Mouse (Mus musculus): Measurements from ENCODE around the gene Vmn1r31. TPM values are rescaled to one million over a fixed set of nuclear protein-coding genes. Genes with fewer than 3 reads are reported as not detected.

The Vmn1r31 gene
- not detected in 2 replicates for polyA plus RNA-seq (2016; fragmentation: Nextera tagmentation; extraction: Ambion mirVana)

DNA sequence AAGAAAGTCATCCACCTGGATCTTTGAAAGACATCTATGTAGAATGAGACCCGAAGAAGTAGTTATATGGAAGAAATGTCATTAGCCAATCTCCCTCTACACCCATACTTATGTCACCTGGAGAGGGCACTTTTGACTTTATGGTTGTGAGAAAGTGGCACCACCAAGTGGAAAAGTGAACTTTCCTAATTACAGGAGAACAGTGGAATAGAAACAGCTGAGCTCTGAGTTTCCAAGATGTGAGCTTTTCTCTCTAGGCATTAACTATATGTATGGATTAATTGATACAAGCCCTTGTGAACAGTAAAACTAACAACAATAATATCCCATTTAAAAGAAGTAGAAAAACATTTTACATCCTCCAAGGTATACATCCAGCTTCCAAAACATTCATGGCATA, at the start of gene Vmn1r31:
TSS of gene Vmn1r31 (minus strand) at position 101 of the 400 bp plus-strand sequence.
- Histone ChIP-seq H3K4me3 (no peak within 1 kb of the TSS), H3K9ac (no peak within 1 kb of the TSS), H3K4me2 (replicated peaks) (no peak within 1 kb of the TSS), H3K4me1 (no peaks in the 10 kb centered on the region), H3K27me3 (no peaks in the 10 kb centered on the region), H3K9me3 (replicated peaks) (no peaks in the 10 kb centered on the region), H3K27ac (no peak within 1 kb of the TSS), H3K36me3 (no peaks in the 10 kb centered on the region)
- 98% methylated on average over 1 of the region's 1 CpGs for WGBS
- no peak for ATAC-seq (ENCODE audit: low FRiP score)

DNA sequence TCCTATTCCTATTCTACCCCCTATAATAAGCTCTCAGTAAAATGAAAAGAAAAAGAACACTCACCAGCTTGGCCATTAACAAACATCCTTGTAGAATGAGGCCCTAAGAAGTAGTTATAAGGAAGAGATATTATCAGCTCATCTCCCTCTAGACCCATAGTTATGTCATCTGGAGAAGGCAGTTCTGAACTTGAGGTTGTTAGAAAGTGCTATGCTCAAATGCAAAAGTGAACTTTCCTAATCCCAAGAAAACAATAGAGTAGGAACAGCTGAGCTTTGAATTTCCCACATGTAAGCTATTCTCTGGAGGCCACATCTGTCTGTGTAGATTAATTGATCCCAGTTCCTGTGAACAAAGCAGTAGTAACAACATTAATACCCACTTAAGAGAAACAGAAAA, 31.8 kb downstream of the Vmn1r31 start, which contains the start of gene Vmn1r30:
TSS of gene Vmn1r30 (minus strand) at position 101 of the 400 bp plus-strand sequence.
- no peaks in the 10 kb centered on the region for H3K36me3 ChIP-seq
- H3K4me2 ChIP-seq (replicated peaks) = no peak within 1 kb of the TSS
- H3K27me3 ChIP-seq = no peaks in the 10 kb centered on the region
- H3K27ac ChIP-seq = no peak within 1 kb of the TSS
- H3K9ac ChIP-seq = no peak within 1 kb of the TSS
- ATAC-seq (ENCODE audit: low FRiP score) = no peak
- no peaks in the 10 kb centered on the region for H3K4me1 ChIP-seq
- no peaks in the 10 kb centered on the region for H3K9me3 ChIP-seq (replicated peaks)
- no peak within 1 kb of the TSS for H3K4me3 ChIP-seq

Other genes starting within 250 kb of the Vmn1r31 start
- gene Vmn1r28, start 213.3 kb downstream of the Vmn1r31 start, polyA plus RNA-seq (2016; fragmentation: Nextera tagmentation; extraction: Ambion mirVana) = not detected in 2 replicates
- not detected in 2 replicates for gene Vmn1r29, start 173.8 kb downstream of the Vmn1r31 start, polyA plus RNA-seq (2016; fragmentation: Nextera tagmentation; extraction: Ambion mirVana)
- gene Vmn1r30, start 31.9 kb downstream of the Vmn1r31 start, polyA plus RNA-seq (2016; fragmentation: Nextera tagmentation; extraction: Ambion mirVana) = not detected in 2 replicates
- gene Abcg2, start 109.2 kb upstream of the Vmn1r31 start, polyA plus RNA-seq (2016; fragmentation: Nextera tagmentation; extraction: Ambion mirVana) = 41.8 and 42.5 TPM in 2 replicates

Measured in hindbrain, embryonic 12.5 days (tissue).